Mouse (Mus musculus) myocyte (in vitro differentiated cells): ENCODE measurements at regions not wholly inside any gene's neighbourhood (a gene's known extent, or its start where the extent isn't known, plus 50 kb on each side); places are given as distances from the start of the nearest gene placed in this dataset.

Source experiments
- H3K27me3 ChIP-seq: one replicate; pipeline ENCODE4 v1.6.1; 2011; ENCODE audit not compliant: control insufficient read depth, insufficient read depth, insufficient read length
- H3K36me3 ChIP-seq: one replicate; pipeline ENCODE4 v1.6.1; 2011; ENCODE audit not compliant: control insufficient read depth, insufficient read depth
- H3K4me2 ChIP-seq: one replicate; pipeline ENCODE4 v1.6.1; 2011; ENCODE audit warnings: low read depth, control low read depth
- H3K4me3 ChIP-seq: one replicate; pipeline ENCODE4 v1.5.1; 2011; ENCODE audit warnings: mild to moderate bottlenecking, control low read depth, moderate library complexity
- H3K79me2 ChIP-seq: one replicate; pipeline ENCODE4 v1.6.1; 2011; ENCODE audit not compliant: control insufficient read depth, insufficient read depth
- H3ac ChIP-seq: one replicate; pipeline ENCODE4 v1.6.1; 2011; ENCODE audit not compliant: control insufficient read depth, insufficient read length
- CEBPB ChIP-seq: IDR thresholded peaks from 2 replicates; pipeline ENCODE4 v1.6.1; 2011; ENCODE audit warnings: mild to moderate bottlenecking, moderate library complexity; ENCODE audit not compliant: poor library complexity, insufficient read depth, severe bottlenecking
- E2F4 ChIP-seq: IDR thresholded peaks from one replicate; pipeline ENCODE4 v1.6.1; 2011; ENCODE audit warnings: mild to moderate bottlenecking, control low read depth, moderate library complexity; ENCODE audit not compliant: insufficient read depth
- MAX ChIP-seq: IDR thresholded peaks from one replicate; pipeline ENCODE4 v1.6.1; 2011; ENCODE audit warnings: low read depth, mild to moderate bottlenecking, control low read depth
- MYOD1 ChIP-seq, 3 experiments: IDR thresholded peaks; one replicate each; pipeline ENCODE4 v1.6.1; 2011; ENCODE audit warnings: control low read depth in 2 of 3, low read depth in 2 of 3, mild to moderate bottlenecking in 2 of 3, moderate library complexity in 1 of 3; ENCODE audit not compliant: insufficient read length in 2 of 3, control insufficient read depth in 1 of 3
- MYOG ChIP-seq, 3 experiments: IDR thresholded peaks; one replicate each; pipeline ENCODE4 v1.6.1; 2011; ENCODE audit warnings: control low read depth in 2 of 3, low read depth in 2 of 3, mild to moderate bottlenecking in 2 of 3; ENCODE audit not compliant: insufficient read length in 2 of 3, control insufficient read depth in 1 of 3, insufficient read depth in 1 of 3
- POLR2A ChIP-seq: IDR thresholded peaks from one replicate; pipeline ENCODE4 v1.6.1; 2011; ENCODE audit warnings: low read depth, mild to moderate bottlenecking, control low read depth, moderate library complexity; ENCODE audit not compliant: insufficient read length
- POLR2AphosphoS2 ChIP-seq: IDR thresholded peaks from one replicate; pipeline ENCODE4 v1.6.1; 2011; ENCODE audit warnings: low read depth, control low read depth; ENCODE audit not compliant: insufficient read length
- REST ChIP-seq: IDR thresholded peaks from one replicate; pipeline ENCODE4 v1.6.1; 2011; ENCODE audit warnings: mild to moderate bottlenecking, control low read depth, moderate library complexity; ENCODE audit not compliant: insufficient read depth, insufficient read length
- SRF ChIP-seq: IDR thresholded peaks from one replicate; pipeline ENCODE4 v1.6.1; 2011; ENCODE audit warnings: low read depth; ENCODE audit not compliant: control insufficient read depth, insufficient read length
- TCF12 ChIP-seq: IDR thresholded peaks from one replicate; pipeline ENCODE4 v1.6.1; 2011; ENCODE audit warnings: mild to moderate bottlenecking, control low read depth; ENCODE audit not compliant: poor library complexity, insufficient read depth, severe bottlenecking
- TCF3 ChIP-seq: IDR thresholded peaks from one replicate; pipeline ENCODE4 v1.6.1; 2011; ENCODE audit warnings: low read depth, control low read depth; ENCODE audit not compliant: insufficient read length
- USF1 ChIP-seq: IDR thresholded peaks from one replicate; pipeline ENCODE4 v1.6.1; 2011; ENCODE audit warnings: low read depth, mild to moderate bottlenecking, control low read depth, moderate library complexity

DNA sequence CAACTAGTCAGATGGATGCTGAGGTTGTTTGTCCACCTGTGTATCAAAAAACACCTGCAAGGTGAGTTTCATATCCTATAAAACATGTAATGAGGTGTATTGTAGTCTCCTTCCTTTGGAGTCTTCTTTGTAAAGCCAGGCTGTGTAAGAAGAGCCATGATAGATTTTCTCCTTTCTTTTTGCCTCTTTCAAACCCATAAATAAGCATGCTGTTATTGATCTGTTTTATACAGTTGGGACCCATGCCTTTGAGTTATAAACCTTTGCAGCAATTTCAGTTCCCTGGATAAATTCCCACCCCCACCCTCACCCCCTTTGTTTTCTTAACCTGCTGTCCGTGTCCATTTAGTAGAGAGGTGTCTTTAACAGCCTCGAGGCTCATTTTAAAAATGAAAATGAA lies 131.0 kb upstream of the Rgs17 start:
- Histone ChIP-seq H3K4me3 (no peak overlapping the region), H3K79me2 (no peaks in the 10 kb centered on the region), H3ac (no peak overlapping the region), H3K36me3 (no peaks in the 10 kb centered on the region), H3K4me2 (peak overlapping the region; percentile 49), H3K27me3 (no peaks in the 10 kb centered on the region)
- TF ChIP-seq POLR2AphosphoS2 (no peak), MAX (no peak), MYOD1 (IDR thresholded peaks at IDR 0.05; ENCODE audit: control insufficient read depth in 1 of 3, insufficient read length in 2 of 3, low read depth in 2 of 3) (no peak)

DNA sequence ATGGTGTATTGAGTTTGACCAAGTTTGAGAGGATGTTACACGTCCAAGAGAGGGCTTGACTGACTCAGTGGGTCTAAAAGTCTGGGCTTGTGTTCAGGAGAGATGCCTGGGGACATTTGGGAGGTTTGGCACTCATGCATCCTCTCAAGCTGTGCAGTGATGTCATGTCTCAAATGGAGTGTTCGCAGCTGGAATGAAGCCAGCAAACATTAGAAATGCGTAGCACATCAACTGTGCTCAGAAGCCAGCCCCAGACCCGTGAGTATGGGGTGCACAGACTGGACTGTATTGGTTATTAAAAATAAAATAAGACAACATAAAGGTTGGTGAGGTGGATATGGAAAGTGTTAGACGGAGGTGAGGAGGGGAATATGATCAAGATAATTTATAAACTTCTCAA lies 121.2 kb upstream of the Rgs17 start:
- Histone ChIP-seq H3K27me3 (no peaks in the 10 kb centered on the region), H3ac (no peak overlapping the region), H3K79me2 (no peaks in the 10 kb centered on the region), H3K4me2 (no peak overlapping the region), H3K4me3 (no peak overlapping the region), H3K36me3 (no peaks in the 10 kb centered on the region)
- TF ChIP-seq USF1 = no peak
- TF ChIP-seq POLR2A = no peak
- TF ChIP-seq CEBPB = no peak
- TF ChIP-seq MAX = no peak

DNA sequence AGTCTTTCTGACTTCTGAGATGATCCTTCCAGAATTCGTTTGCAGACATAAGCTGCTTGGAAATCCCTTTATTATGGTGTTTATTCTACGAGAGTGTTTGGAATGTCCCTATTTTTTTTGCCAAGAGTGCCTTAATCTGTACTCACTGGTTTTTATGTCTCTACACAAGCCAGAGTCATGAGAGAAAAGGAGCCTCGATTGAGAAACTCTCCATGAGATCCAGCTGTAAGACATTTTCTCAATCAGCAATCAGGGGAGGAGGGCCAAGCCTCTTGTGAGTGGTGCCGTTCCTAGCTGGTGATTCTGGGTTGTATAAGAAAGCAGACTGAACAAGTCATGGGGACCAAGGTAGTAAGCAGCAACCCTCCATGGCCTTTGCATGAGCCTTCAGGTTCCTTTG lies 117.6 kb upstream of the Rgs17 start:
- TF ChIP-seq CEBPB (no peak), REST (no peak)
- H3K27me3 ChIP-seq = no peaks in the 10 kb centered on the region

DNA sequence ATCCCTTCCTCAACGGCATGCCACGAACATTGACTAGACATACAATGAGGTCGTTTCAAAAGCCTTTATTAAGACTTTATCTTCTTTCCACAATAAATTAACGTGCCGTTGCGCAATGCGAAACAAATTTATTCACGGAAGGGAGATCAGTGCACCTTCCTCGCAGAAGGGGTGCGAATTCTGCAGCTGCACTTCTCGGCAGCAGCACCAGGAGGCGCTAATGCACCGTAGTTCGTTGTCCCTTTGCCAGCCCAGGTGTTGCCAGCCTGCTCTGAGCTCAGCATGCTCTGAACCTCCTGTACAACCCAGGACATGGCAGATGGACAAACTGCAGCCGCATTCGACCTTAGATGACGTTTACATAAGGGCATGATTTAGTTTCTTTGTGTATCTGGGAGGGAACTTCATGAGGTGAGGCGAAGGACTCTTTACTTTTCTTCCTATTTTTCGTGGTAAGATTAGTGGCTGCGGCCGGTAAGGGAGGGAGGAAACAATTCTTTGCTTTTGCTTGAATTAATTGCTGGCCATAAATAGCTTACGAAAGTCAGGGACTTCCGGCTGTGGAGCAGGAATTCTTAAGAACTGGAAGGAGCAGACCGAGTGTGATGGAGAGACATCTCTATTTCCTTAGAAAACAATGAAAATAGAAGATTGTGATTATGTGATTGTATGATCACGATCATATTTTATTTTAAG lies 113.7 kb upstream of the Rgs17 start:
- H3K4me3 ChIP-seq = no peak overlapping the region
- H3K27me3 ChIP-seq = no peaks in the 10 kb centered on the region
- H3K79me2 ChIP-seq = no peaks in the 10 kb centered on the region
- no peak overlapping the region for H3ac ChIP-seq
- H3K36me3 ChIP-seq = no peaks in the 10 kb centered on the region
- H3K4me2 ChIP-seq = no peak overlapping the region
- TF ChIP-seq CEBPB (0 out of 2 replicates have a peak, but pooled peaks have one; percentile 8), REST (no peak)

More for the DNA sequence above, 117.6 kb upstream of the Rgs17 start:
- H3K4me3 ChIP-seq = no peak overlapping the region
- H3K36me3 ChIP-seq = no peaks in the 10 kb centered on the region
- H3ac ChIP-seq = no peak overlapping the region
- no peak overlapping the region for H3K4me2 ChIP-seq
- no peaks in the 10 kb centered on the region for H3K79me2 ChIP-seq

DNA sequence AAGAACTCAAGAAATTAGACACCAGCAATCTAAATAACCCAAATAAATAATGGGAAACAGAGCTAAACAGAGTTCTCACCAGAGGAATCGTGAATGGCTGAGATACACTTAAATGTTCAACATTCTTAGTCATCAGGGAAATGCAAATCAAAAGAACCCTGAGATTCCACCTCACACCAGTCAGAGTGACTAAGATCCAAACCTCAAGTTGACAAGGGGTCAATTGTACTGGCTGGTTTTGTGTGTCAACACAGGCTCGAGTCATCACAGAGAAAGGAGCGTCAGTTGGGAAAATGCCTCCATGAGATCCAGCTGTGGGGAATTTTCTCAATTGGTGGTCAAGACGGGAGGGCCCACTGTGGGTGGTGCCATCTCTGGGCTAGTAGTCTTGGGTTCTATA lies 110.3 kb upstream of the Rgs17 start:
- Histone ChIP-seq H3K36me3 (no peaks in the 10 kb centered on the region), H3K4me3 (no peak overlapping the region), H3ac (no peak overlapping the region), H3K79me2 (no peaks in the 10 kb centered on the region), H3K4me2 (no peak overlapping the region), H3K27me3 (no peaks in the 10 kb centered on the region)
- TF ChIP-seq TCF12 (no peak), MYOD1 (IDR thresholded peaks at IDR 0.05; ENCODE audit: control insufficient read depth in 1 of 3, insufficient read length in 2 of 3, low read depth in 2 of 3) (no peak), SRF (no peak), CEBPB (no peak), TCF3 (no peak), POLR2AphosphoS2 (no peak), MAX (no peak), POLR2A (no peak), USF1 (no peak), MYOG (IDR thresholded peaks at IDR 0.05; ENCODE audit: control insufficient read depth in 1 of 3, insufficient read depth in 1 of 3, insufficient read length in 2 of 3, low read depth in 2 of 3) (no peak), REST (no peak), E2F4 (no peak)

DNA sequence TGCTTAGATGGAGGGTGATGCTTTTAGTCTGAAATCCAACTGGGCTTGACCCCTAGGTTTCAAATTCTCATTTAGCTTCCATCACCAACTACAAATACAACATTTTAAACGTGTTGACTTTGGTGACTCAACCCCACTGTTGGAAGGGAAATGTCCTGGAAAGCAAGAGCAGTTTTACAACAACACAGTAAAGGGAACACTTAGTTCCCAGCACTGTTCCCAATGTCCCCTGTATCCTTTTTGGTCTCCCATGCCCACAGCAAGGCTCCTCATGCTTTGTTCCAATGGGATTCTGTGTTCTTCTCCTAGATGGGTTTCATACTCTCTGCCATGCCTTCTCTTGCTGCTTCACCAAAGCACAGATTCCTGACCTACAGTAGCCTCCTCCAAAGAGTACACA lies 105.4 kb upstream of the Rgs17 start:
- Histone ChIP-seq H3K27me3 (no peaks in the 10 kb centered on the region), H3K36me3 (no peaks in the 10 kb centered on the region), H3K4me2 (no peak overlapping the region), H3ac (no peak overlapping the region), H3K79me2 (no peaks in the 10 kb centered on the region), H3K4me3 (no peak overlapping the region)
- TF ChIP-seq SRF (no peak), USF1 (no peak), POLR2A (no peak), TCF12 (no peak), MYOD1 (IDR thresholded peaks at IDR 0.05; ENCODE audit: control insufficient read depth in 1 of 3, insufficient read length in 2 of 3, low read depth in 2 of 3) (no peak), REST (no peak), E2F4 (no peak), MYOG (IDR thresholded peaks at IDR 0.05; ENCODE audit: control insufficient read depth in 1 of 3, insufficient read depth in 1 of 3, insufficient read length in 2 of 3, low read depth in 2 of 3) (no peak), TCF3 (no peak), MAX (no peak)
